Mouse (Mus musculus) stomach, embryonic 14.5 days (tissue): ENCODE results near the gene Nup43. TPM values are rescaled to one million over a fixed set of nuclear protein-coding genes. Genes with fewer than 3 reads are reported as not detected.

Source experiments
- polyA plus RNA-seq: library from polyadenylated mRNA; unstranded; fragments of >200 nt; fragmentation: Nextera tagmentation; extraction: Ambion mirVana; gene quantifications from 2 replicates; pipeline ENCODE4 v1.2.1, GENCODE M21; 2014

The Nup43 gene
- polyA plus RNA-seq, 1 experiment from 2014 or later: 53.3 TPM

Other genes with a start within 250 kb of the Nup43 start
- gene Ulbp1, start 193.9 kb upstream of the Nup43 start, polyA plus RNA-seq: 2.2 and 5.2 TPM in 2 replicates
- 5.2 and 5.9 TPM in 2 replicates for gene Lrp11, start 77.7 kb upstream of the Nup43 start, polyA plus RNA-seq
- gene Pcmt1, start 13.6 kb downstream of the Nup43 start, polyA plus RNA-seq: 103 and 114 TPM in 2 replicates
- 16.8 and 19.5 TPM in 2 replicates for gene Lats1, start 13.7 kb downstream of the Nup43 start, polyA plus RNA-seq
- 59.0 and 61.6 TPM in 2 replicates for gene Katna1, start 58.5 kb downstream of the Nup43 start, polyA plus RNA-seq
- gene Ginm1, start 125.3 kb downstream of the Nup43 start, polyA plus RNA-seq: 81.0 and 85.4 TPM in 2 replicates
- gene Ppil4, start 125.4 kb downstream of the Nup43 start, polyA plus RNA-seq: 43.5 and 44.0 TPM in 2 replicates
- 0.17 TPM in 1 of 2 replicates, not detected in the other for gene Zc3h12d, start 165.0 kb downstream of the Nup43 start, polyA plus RNA-seq